Mouse (Mus musculus): ENCODE data around the gene Hmg20a. TPM values are rescaled to one million over a fixed set of nuclear protein-coding genes. Genes with fewer than 3 reads are reported as not detected.

Hmg20a gene
- polyA plus RNA-seq, 1 experiment from 2014 or later: 57.9 TPM

DNA sequence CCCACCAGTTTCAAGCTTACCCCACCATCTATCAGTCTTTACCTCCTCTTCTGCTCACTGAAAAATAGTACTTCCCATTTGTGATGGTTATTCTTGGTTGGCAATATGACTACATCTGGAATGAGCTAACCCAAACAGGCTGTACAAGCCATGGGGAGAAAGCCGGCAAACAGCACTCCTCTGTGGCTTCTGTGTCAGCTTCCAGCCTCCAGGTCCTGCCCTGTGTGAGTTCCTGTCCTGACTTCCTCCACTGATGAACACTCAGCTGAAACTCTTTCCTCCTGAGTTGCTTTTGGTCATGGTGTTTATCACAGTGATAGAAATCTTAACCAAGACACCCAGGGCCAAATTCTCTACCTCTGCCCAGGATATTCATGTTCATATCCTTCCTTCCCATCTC lies 5.7 kb upstream of the Hmg20a start:
- H3K27ac ChIP-seq (ENCODE audit: low read length): no peak overlapping the region
- no peak for ATAC-seq (ENCODE audit: low read depth)
- no peaks in the 10 kb centered on the region for H3K9me3 ChIP-seq (ENCODE audit: control insufficient read depth, low read length)
- no peak overlapping the region for H3K4me2 ChIP-seq (ENCODE audit: low read depth, low read length)
- H3K27me3 ChIP-seq (ENCODE audit: control insufficient read depth, insufficient read depth, low read depth, low read length): no peaks in the 10 kb centered on the region
- no peak overlapping the region for H3K4me3 ChIP-seq (ENCODE audit: low read length)
- no peaks in the 10 kb centered on the region for H3K36me3 ChIP-seq (ENCODE audit: control insufficient read depth, insufficient read depth, low read length)
- no peak overlapping the region for H3K9ac ChIP-seq (ENCODE audit: low read length)
- WGBS: 61% methylated on average over 1 of the region's 1 CpGs
- H3K4me1 ChIP-seq (replicated peaks; ENCODE audit: control insufficient read depth, insufficient read depth, low read length): peaks cover 23% of the 10 kb centered on the region

DNA sequence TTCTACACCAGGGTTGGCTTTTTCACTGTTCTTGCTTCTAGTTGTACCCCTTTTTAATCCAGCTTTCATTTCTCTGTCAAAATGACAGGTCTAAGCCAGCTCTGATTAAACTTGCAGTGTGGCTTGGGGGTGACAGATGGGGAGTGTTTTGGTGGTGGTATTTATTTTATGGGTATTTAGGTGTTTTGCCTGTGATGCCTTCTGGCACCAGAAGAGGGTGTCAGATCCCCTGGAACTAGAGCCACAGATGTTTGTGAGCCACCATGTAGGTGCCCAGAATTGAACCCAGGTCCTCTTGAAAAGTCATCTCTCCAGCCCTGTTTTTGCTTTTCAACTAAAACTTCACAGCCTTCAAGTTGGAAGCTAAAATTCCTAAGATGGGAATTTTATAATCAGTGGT lies 4.1 kb upstream of the Hmg20a start:
- H3K36me3 ChIP-seq (ENCODE audit: control insufficient read depth, insufficient read depth, low read length): no peaks in the 10 kb centered on the region
- no peak for ATAC-seq (ENCODE audit: low read depth)
- H3K9ac ChIP-seq (ENCODE audit: low read length): no peak overlapping the region
- no peak overlapping the region for H3K4me2 ChIP-seq (ENCODE audit: low read depth, low read length)
- H3K27me3 ChIP-seq (ENCODE audit: control insufficient read depth, insufficient read depth, low read depth, low read length): no peaks in the 10 kb centered on the region
- peaks cover 23% of the 10 kb centered on the region for H3K4me1 ChIP-seq (replicated peaks; ENCODE audit: control insufficient read depth, insufficient read depth, low read length)
- H3K27ac ChIP-seq (ENCODE audit: low read length): no peak overlapping the region
- H3K9me3 ChIP-seq (ENCODE audit: control insufficient read depth, low read length): no peaks in the 10 kb centered on the region
- H3K4me3 ChIP-seq (ENCODE audit: low read length): no peak overlapping the region

GRCm38 (mm10) chr9:56415393-56415792 lies 3.0 kb upstream of the Hmg20a start:
- Histone ChIP-seq H3K27me3 (ENCODE audit: control insufficient read depth, insufficient read depth, low read depth, low read length) (no peaks in the 10 kb centered on the region), H3K36me3 (ENCODE audit: control insufficient read depth, insufficient read depth, low read length) (no peaks in the 10 kb centered on the region), H3K9ac (ENCODE audit: low read length) (no peak overlapping the region), H3K27ac (ENCODE audit: low read length) (no peak overlapping the region), H3K9me3 (ENCODE audit: control insufficient read depth, low read length) (no peaks in the 10 kb centered on the region), H3K4me3 (ENCODE audit: low read length) (peak overlapping the region; percentile 30), H3K4me1 (replicated peaks; ENCODE audit: control insufficient read depth, insufficient read depth, low read length) (peaks cover 29% of the 10 kb centered on the region), H3K4me2 (ENCODE audit: low read depth, low read length) (peak overlapping the region; percentile 45)
- 56% methylated on average over 1 of the region's 1 CpGs for WGBS
- ATAC-seq (ENCODE audit: low read depth): no peak

DNA sequence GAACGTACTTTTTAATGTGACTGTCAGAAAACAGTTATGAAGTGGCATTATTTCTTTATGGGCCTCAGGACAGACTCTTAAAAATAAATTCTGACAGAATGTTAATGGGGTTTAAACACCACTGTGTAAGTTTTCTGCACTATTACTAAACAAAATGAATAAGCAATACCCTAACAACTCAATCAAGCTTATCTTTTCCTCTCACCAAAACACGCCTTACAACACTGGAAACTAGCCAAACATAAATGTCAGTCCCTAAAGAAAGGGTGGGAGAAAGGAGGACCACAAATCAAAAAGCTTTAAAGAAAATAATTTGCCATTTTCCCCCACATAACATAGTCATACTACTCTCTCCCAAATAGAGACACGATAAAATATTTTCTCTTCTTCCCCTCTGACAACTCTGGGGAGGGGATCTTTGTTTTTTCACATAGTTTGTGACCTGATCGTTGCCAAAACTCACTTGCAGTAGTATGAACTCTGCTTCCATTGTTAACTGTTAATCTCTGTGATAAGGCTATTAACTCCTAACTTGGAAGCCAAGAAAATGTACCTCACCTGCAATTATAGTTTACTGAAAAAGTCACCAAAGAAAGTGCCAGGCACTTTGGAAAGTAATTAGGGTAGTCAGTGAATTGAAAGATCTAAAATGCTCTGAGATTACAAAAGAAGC lies 2.3 kb upstream of the Hmg20a start:
- no peaks in the 10 kb centered on the region for H3K9me3 ChIP-seq (ENCODE audit: control insufficient read depth, low read length)
- H3K4me2 ChIP-seq (ENCODE audit: low read depth, low read length): peak overlapping the region; percentile 60
- H3K4me3 ChIP-seq (ENCODE audit: low read length): peak overlapping the region; percentile 76
- peak overlapping the region; percentile 33; the same call in 1 of the 2 replicates for H3K27ac ChIP-seq (ENCODE audit: low read length)
- no peak for ATAC-seq (ENCODE audit: low read depth)
- WGBS: 28% methylated on average over 4 of the region's 4 CpGs
- no peaks in the 10 kb centered on the region for H3K27me3 ChIP-seq (ENCODE audit: control insufficient read depth, insufficient read depth, low read depth, low read length)
- no peaks in the 10 kb centered on the region for H3K36me3 ChIP-seq (ENCODE audit: control insufficient read depth, insufficient read depth, low read length)
- peak overlapping the region; percentile 53 for H3K9ac ChIP-seq (ENCODE audit: low read length)
- H3K4me1 ChIP-seq (replicated peaks; ENCODE audit: control insufficient read depth, insufficient read depth, low read length): peaks cover 31% of the 10 kb centered on the region

DNA sequence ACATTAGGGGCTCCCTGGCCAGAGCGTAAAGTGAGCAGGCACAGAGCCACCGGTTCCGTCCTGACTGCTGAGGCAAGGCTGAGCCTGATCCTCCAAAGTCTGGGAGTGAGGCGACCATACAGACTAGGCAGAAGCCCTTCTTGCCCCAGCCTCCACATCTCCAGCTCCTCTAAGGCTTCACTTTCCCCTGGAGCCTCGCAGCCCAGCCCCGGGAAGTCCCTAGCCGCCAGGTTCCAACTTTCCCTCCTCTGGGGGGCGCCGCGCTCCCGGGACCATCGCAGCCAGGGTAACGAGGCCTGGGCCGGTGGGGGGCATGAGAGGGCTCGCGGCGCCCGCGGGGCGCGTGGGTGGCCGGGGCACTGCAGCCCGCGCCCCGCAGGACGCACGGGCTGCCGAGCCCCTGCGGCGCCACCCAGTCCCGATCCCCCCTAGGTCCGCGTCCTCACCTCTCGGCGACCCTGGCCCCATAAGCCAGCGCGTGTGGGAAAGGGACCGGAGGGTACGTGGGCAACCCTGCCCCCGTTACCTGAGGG lies 928 bp upstream of the Hmg20a start:
- H3K9me3 ChIP-seq (ENCODE audit: control insufficient read depth, low read length): no peaks in the 10 kb centered on the region
- peak; percentile 71 for ATAC-seq (ENCODE audit: low read depth)
- H3K27ac ChIP-seq (ENCODE audit: low read length): peak overlapping the region; percentile 94
- no peaks in the 10 kb centered on the region for H3K36me3 ChIP-seq (ENCODE audit: control insufficient read depth, insufficient read depth, low read length)
- H3K9ac ChIP-seq (ENCODE audit: low read length): peak overlapping the region; percentile 93
- 0% methylated on average over 39 of the region's 40 CpGs for WGBS
- H3K4me2 ChIP-seq (ENCODE audit: low read depth, low read length): peak overlapping the region; percentile 60
- H3K4me1 ChIP-seq (replicated peaks; ENCODE audit: control insufficient read depth, insufficient read depth, low read length): peaks cover 32% of the 10 kb centered on the region
- no peaks in the 10 kb centered on the region for H3K27me3 ChIP-seq (ENCODE audit: control insufficient read depth, insufficient read depth, low read depth, low read length)
- peak overlapping the region; percentile 76 for H3K4me3 ChIP-seq (ENCODE audit: low read length)

- H3K27me3 ChIP-seq (ENCODE audit: control insufficient read depth, insufficient read depth, low read depth, low read length): no peaks in the 10 kb centered on the region
- H3K4me1 ChIP-seq (replicated peaks; ENCODE audit: control insufficient read depth, insufficient read depth, low read length): peaks cover 33% of the 10 kb centered on the region
- H3K9me3 ChIP-seq (ENCODE audit: control insufficient read depth, low read length): no peaks in the 10 kb centered on the region
- ATAC-seq (ENCODE audit: low read depth): peak; percentile 45
- no peaks in the 10 kb centered on the region for H3K36me3 ChIP-seq (ENCODE audit: control insufficient read depth, insufficient read depth, low read length)
- H3K4me2 ChIP-seq (ENCODE audit: low read depth, low read length): peak overlapping the region; percentile 80
- peak overlapping the region; percentile 83 for H3K9ac ChIP-seq (ENCODE audit: low read length)
- 1% methylated on average over 11 of the region's 11 CpGs for WGBS
- H3K4me3 ChIP-seq (ENCODE audit: low read length): peak overlapping the region; percentile 76
- H3K27ac ChIP-seq (ENCODE audit: low read length): peak overlapping the region; percentile 98
Measured at GRCm38 (mm10) chr9:56418738-56419239, 380 bp downstream of the Hmg20a start.

GRCm38 (mm10) chr9:56420236-56420635 lies 1.8 kb downstream of the Hmg20a start:
- peak overlapping the region; percentile 13; the same call in 1 of the 2 replicates for H3K4me2 ChIP-seq (ENCODE audit: low read depth, low read length)
- H3K36me3 ChIP-seq (ENCODE audit: control insufficient read depth, insufficient read depth, low read length): no peaks in the 10 kb centered on the region
- H3K9ac ChIP-seq (ENCODE audit: low read length): no peak overlapping the region
- no peaks in the 10 kb centered on the region for H3K27me3 ChIP-seq (ENCODE audit: control insufficient read depth, insufficient read depth, low read depth, low read length)
- WGBS: 83% methylated on average over 1 of the region's 1 CpGs
- H3K9me3 ChIP-seq (ENCODE audit: control insufficient read depth, low read length): no peaks in the 10 kb centered on the region
- no peak for ATAC-seq (ENCODE audit: low read depth)
- no peak overlapping the region for H3K4me3 ChIP-seq (ENCODE audit: low read length)
- peaks cover 29% of the 10 kb centered on the region for H3K4me1 ChIP-seq (replicated peaks; ENCODE audit: control insufficient read depth, insufficient read depth, low read length)
- no peak overlapping the region for H3K27ac ChIP-seq (ENCODE audit: low read length)

DNA sequence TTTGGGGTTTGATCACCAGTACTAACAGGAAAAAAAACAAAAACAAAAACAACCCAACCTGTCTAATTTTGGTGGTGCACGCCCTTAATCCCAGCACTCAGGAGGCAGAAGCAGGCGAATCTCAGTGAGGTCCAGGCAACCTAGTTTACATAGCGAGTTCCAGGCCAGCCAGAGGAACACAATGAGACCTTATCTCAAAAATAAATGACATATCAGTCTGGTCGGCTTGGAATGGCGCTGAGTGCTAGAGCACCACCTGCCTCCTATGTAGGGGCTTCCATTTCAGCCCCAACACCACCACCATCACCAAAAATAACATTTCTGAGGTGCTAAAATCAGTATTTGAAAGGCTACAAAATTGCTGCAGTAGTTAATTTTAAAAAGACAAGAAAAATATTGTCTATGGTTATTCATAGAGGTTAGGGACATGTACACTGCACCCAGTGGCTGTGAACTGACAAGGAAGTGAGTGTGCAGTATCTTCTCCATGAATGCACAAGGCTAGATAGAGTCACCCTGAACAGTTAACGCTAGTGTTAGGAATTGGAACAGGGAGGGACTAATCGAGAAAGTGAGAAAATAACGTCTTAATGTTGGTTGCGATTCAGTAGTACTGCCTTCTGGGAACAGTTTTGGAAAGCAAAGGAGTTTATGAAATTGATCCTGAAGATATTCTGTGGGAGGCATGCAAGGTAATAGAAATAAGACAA lies 2.6 kb downstream of the Hmg20a start:
- no peaks in the 10 kb centered on the region for H3K36me3 ChIP-seq (ENCODE audit: control insufficient read depth, insufficient read depth, low read length)
- no peaks in the 10 kb centered on the region for H3K9me3 ChIP-seq (ENCODE audit: control insufficient read depth, low read length)
- H3K27me3 ChIP-seq (ENCODE audit: control insufficient read depth, insufficient read depth, low read depth, low read length): no peaks in the 10 kb centered on the region
- no peak overlapping the region for H3K4me2 ChIP-seq (ENCODE audit: low read depth, low read length)
- H3K9ac ChIP-seq (ENCODE audit: low read length): no peak overlapping the region
- ATAC-seq (ENCODE audit: low read depth): no peak
- H3K27ac ChIP-seq (ENCODE audit: low read length): no peak overlapping the region
- peaks cover 26% of the 10 kb centered on the region; the same call in 1 of the 2 replicates for H3K4me1 ChIP-seq (replicated peaks; ENCODE audit: control insufficient read depth, insufficient read depth, low read length)
- no peak overlapping the region for H3K4me3 ChIP-seq (ENCODE audit: low read length)
- 72% methylated on average over 9 of the region's 9 CpGs for WGBS

- H3K9ac ChIP-seq (ENCODE audit: low read length): no peak overlapping the region
- H3K36me3 ChIP-seq (ENCODE audit: control insufficient read depth, insufficient read depth, low read length): no peaks in the 10 kb centered on the region
- no peak overlapping the region for H3K4me3 ChIP-seq (ENCODE audit: low read length)
- H3K4me2 ChIP-seq (ENCODE audit: low read depth, low read length): no peak overlapping the region
- 69% methylated on average over 5 of the region's 5 CpGs for WGBS
- H3K4me1 ChIP-seq (replicated peaks; ENCODE audit: control insufficient read depth, insufficient read depth, low read length): peaks cover 18% of the 10 kb centered on the region; the same call in 1 of the 2 replicates
- H3K27me3 ChIP-seq (ENCODE audit: control insufficient read depth, insufficient read depth, low read depth, low read length): no peaks in the 10 kb centered on the region
- no peak overlapping the region for H3K27ac ChIP-seq (ENCODE audit: low read length)
- no peak for ATAC-seq (ENCODE audit: low read depth)
- no peaks in the 10 kb centered on the region for H3K9me3 ChIP-seq (ENCODE audit: control insufficient read depth, low read length)
Measured at GRCm38 (mm10) chr9:56421991-56422390, 3.6 kb downstream of the Hmg20a start.

All from lung, embryonic 16.5 days (tissue).